Mouse (Mus musculus) naive thymus-derived CD4-positive, alpha-beta T cell, adult 2 months (primary cell): Measurements from ENCODE around the gene Bok.
"Not testable (repeated sequence)": the region's sequence is repeated elsewhere in the genome, so short reads cannot be mapped to it uniquely, and the experiment has no call there.

Source experiments
- DNase-seq: peaks from one replicate; pipeline ENCODE4 v3.0.0-alpha.2; 2011; ENCODE audit warnings: low read depth

The Bok gene

DNA sequence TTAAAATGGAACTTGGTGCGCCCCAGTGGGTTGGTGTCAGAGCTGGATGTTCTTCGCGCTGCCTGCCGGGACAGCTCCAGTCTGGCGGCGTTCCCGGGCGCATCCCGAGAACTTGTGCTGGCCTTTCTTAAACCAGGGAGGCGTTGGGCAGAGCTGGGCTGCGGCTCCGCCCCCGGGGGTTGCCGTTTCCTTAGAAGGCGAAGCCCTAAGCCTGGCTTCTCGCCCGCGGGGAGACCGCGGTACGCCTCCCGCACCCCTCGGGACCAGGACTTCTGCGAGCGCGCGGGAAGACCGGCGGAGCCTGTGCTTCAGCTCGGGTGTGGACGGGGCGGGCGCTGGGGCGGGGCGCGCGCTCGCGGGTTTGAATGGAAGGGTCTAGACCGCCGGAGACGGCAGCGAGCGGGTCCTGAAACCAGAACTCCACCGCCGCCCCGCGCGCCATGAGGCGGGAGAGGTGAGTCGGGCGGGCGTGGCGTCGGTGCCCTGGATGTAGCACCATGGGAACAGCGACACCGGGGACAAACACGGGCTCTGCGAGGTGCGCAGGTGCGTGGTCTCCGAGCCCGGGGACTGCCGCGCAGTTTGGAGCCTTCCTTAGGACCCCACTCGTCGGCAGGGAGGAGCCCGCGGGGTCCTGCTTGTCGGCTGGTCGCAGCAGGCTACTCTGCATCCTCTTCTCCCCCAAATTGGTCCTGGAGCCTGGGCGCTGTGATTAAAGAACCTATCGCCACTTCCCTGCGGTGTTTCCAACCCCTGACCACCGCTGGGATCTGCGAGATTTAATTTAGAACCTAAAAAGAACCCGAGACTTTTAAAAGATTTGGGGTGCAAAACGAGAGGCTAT, at the start of gene Bok:
TSS of gene Bok (plus strand) at position 260 of the 844 bp plus-strand sequence.
- DNase-seq: no peak

DNA sequence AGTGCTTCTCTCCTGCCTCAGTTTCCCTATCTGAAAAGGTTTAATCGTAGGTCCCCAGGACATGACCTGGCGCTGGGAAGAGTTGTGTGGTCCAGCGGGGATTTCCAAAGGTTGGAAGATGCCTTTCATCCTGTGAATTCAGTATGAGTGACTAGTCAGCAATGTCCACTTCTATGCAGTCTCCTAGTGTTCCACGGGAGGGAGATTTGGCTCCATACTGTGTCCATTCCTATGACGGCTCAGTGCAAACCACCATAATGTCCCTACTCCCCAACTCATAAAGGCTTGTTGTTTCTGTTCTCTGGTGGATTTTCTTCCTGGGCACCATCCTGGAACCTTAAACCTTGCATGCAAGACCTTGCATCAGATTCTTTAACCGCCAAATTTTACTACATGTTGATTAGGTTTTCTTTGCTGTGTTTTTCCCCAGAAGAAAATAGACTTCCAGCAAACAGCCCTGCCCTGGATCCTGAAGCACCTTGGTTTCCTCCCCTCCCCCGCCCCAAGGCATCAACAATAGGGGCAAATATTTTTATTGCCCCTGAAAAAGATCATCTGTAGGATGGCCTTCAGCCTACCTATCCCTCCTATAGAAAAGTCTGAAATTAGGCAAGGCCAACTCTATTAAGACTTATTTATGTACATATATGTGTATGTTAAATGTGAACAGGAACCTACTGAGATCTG, 49.1 kb upstream of the Bok start:
- no peak for DNase-seq

DNA sequence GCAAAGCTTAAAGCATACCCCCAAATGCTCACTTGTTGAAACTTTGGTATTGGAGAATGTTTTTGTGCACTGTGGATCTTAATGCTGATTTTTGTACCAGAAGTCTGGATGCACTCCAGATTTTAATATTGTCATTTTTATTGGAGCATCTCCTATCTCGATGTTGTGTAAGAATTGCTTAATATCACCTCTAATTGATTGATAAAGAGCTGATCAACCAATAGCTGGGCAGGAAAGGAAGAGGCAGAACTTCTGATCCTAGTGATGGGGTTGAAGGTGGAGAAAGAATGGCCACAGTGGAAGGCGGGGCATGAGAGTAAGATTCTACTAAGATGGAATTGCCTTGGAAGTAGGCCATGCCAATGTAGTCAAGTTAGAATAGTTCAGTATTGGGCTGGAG, 43.5 kb upstream of the Bok start:
- DNase-seq: no peak

DNA sequence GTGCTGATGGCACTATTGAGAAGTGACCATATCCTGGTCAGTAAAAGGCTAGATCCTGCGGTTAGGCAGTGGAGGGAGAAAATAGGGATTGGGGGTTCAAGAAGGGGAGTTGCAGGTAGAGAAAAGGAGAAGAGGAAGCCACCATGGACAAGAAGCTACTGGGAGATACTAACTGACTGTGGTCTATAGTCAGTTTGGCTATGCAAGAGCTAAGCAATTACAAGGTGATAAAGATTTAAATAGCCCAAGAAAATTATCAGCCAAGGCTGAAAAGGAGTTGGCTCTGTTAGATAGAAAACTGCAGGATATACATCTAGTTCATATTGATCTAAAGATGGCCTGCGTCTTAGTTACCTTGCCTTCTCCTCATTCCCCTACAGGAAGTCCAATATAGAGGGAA, 42.8 kb upstream of the Bok start:
- DNase-seq: no peak

DNA sequence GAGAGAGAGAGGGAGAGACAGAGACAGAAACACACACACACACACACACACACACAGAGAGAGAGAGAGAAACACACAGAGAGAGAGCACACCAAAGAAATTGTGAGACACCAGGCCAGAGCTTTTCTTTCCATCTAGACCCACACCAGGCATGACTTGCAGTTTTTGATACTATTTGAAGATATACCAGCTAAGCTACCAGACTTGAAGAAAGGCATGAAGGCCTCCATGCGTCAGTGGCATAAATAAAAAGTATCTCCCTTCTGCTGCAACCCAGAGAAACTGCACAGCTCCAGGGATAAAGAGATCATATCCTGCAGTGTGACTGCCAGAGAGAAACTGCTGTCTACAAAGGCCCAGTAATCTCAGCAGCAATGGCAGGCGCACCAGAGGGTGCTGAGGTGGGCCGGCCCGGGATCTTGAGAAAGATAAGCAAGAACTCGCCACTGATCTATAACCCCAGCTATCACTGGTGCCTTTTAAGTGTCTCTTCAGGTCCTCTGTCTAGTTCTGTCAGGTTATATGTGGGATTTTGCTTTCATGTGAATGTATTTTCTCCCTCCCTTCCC, 35.8 kb upstream of the Bok start:
- DNase-seq: no peak

DNA sequence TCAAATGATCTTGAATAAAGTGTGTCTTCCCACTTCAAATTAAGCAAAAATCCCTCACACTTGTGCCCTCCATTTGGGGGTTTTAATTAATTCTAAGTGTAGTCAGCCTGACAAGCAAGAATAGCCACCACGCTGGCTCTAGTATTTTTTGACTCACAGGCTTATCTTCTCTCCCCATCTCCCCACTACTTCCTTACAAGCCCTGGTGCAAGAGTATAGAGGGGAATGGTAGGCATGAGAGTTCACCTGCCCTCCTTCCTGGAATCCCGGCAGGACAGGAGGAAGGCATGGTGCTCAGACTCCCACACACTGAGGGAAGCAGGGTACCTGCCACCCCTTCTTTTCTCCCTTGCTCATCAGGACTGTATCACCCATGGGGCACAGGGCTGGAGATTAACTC, 31.2 kb upstream of the Bok start:
- no peak for DNase-seq

DNA sequence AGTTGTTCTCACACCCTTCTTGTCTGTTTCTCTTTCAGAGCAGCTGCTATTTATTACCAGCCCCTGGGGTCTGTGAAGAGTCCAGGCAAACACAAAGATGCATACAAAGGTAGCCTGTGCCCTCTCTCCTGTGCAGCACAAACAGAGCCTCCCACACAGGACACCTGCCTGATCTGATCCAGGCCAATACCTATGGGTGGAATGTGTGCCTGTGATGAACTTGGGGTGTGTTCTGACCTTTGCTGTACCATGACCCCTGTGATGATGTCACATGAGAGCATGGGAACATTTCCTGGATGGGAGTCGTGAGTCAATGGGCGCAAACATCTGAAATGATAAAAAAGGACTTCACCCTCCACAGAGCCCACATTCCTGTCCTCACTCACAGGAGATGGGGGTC, 30.7 kb upstream of the Bok start:
- no peak for DNase-seq

DNA sequence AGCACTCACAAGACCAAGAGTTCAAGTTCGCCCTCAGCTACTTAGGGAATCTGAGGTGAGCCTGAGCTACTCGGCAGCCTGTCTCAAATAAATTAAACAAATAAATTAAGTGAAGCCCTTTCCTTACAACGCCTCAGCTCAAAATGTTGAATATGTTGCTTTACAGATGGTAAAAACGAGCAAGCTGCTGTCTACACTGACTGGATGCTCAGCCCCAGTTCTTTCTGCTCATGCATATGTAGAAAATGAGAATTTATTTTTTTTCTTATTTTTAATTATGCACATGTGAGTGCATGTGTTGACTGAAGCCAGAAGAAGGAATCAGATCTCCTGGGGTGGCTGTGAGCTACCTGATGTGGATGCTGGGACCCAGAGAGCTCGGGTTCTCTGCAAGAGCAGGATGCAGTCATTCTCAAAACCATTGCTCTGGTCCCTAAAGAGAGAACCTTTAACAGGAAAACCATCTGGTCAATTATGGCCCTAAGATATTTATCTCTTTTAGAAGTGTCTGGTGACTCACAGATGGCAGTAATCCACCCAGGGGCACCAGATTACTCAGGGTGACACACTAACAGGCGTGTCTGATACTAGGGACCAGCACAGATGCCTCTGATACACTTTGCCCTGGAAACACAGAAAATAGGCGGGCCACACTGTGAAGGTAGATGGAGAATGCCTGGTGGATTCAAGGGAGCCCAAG, 29.0 kb upstream of the Bok start:
- DNase-seq: no peak

DNA sequence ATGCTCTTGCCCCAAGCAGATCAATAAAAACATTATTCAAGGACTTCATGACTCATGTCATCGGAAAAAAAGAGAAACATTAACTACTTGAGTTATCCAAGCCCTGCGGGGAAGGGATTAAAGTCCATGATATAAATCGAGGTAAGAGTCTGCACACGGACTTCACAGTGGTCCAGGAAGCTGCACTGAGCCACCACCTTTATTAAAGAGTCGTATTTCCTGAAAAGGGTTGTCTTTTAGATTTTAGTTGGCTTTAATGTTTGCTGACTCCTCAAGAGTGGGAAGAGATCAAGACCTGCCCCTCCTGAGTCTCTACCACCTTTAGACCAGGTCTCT, 28.5 kb upstream of the Bok start:
- no peak for DNase-seq

DNA sequence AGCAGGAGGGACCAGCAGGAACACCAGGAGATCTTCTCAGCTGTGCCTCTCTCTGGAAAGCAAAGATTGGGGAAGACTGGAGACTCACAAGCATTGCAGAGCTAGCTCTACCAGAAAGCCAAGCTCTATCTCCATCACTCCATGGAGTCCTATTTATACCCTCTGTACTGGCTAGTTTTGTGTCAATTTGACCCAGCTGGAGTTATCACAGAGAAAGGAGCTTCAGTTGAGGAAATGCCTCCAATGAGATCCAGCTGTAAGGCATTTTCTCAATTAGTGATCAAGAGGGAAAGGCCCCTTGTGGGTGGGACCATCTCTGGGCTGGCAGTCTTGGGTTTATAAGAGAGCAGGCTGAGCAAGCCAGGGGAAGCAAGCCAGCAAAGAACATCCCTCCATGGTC, 26.9 kb upstream of the Bok start, which contains the start of gene Stk25:
TSS of gene Stk25 (minus strand) at position 101 of the 400 bp plus-strand sequence.
- DNase-seq: not testable (repeated sequence)

DNA sequence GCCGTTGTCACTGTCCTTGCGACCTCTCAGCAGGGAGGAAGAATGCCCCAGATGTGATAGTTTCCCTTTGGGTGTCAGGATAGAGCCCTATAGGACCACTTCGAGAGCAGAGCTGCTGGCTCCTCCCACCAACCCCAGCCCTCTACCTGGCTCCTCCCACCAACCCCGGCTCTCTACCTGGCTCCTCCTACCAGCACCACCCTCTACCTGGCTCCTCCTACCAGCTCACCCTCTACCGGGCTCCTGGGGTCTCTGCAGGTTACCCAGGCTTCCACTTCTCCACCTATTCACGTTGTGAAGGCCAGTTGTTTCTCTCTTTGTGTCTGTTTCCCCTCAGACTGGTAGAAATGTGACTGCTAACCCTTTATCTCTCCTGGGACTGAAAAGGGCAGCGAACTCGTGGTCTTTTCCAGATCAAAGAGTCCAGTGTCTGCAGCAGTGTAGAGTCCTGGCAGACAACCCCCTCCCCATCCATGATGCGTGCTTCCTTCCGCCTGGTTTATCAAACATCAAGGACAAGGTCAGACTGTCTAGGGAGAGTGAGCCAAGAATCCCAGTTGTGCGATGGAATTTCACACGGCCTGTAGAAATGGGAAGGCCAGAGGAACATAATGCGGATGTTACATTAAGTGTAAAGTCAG, 17.6 kb upstream of the Bok start:
- peak; percentile 65 for DNase-seq

DNA sequence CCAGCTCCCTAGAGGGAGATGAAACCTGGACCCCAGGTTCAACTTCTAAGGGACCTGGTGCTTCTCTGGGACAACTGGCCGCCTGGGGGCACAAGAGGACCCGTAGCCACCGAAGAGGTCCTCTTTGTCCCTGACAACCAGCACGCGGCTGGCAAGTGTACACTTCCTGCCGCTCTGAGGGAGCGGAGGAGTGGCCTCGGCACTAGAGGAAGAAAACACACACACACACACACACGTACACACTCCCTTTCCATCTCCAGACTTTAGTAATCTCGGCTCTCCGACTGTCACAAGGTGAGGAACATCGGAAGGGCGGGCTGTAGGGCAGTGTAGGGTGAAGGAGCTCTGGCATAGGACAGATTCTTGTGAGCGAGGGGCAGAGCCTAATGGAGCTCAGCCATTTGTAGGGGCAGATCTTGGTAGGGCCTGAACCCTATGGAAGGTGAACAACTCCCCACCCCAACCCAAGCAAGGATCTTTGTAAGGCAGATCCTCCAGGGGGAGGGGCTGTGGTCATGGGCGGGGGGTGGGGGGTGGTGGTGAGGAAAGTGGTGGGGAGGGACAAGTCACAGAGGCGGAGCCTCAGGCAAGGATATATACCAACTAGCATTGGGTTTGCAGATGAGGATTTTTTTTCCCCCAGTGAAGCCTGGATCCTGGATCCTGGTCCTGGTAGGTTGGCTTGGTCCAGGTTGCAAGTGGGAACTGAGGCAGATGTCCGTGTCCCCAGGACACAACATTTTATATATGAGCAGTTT, 16.5 kb upstream of the Bok start:
- peak; percentile 77 for DNase-seq

DNA sequence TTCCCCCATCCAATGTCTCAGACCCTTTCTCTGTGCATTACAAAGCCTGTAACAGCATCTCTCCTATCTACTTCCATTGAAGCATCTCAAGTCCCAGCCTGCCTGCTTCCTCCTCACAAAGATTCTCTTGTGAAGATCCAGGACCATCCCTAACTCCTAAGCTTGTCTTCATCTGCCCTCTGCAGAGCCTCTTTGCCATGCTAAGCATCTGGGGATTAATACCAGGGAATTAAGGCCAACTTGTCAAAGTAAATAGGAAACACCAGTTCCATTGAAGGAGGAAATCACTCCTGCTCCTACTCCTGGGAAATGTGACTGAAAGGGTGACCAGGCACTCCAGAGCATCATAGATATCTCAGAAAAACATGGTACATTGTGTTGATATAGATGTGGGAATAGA, 15.5 kb upstream of the Bok start:
- DNase-seq: no peak

DNA sequence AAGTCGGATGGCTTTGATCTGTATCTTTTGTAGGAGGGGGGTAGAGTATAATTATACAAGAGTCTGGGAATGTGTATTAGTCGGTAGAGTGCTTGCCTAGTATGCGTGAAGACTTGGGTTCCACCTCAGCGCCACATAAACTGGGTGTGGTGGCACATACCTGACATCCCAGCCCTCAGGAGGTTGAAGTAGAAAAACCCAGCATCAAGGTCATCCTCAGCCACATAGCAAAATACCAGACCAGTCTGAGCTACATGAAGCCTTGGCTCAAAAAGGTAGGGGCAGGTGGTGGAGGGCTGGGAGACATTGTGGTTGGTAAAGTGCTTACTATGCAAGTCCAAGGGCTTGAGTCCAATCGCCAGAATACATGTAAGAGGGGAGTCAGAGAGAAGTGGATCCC, 12.8 kb upstream of the Bok start:
- no peak for DNase-seq

DNA sequence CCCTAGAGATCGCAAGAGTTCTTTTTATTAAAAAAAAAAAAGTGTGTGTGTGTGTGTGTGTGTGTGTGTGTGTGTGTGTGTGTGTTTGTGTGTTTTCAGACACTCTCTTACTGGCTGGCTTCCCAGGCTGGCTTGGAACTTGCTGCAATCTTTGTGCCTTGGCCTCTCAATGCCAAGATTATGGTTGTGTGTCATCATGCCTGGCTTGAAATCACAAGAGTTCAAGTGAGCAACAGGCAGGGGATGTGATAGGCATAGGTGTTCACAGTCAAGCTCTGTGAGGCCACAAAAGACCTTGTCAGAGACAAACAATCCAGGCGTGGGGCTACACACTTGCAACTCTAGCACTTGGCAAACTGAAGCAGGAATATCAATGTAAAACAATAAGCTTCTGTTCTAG, 7.1 kb upstream of the Bok start:
- DNase-seq: no peak

DNA sequence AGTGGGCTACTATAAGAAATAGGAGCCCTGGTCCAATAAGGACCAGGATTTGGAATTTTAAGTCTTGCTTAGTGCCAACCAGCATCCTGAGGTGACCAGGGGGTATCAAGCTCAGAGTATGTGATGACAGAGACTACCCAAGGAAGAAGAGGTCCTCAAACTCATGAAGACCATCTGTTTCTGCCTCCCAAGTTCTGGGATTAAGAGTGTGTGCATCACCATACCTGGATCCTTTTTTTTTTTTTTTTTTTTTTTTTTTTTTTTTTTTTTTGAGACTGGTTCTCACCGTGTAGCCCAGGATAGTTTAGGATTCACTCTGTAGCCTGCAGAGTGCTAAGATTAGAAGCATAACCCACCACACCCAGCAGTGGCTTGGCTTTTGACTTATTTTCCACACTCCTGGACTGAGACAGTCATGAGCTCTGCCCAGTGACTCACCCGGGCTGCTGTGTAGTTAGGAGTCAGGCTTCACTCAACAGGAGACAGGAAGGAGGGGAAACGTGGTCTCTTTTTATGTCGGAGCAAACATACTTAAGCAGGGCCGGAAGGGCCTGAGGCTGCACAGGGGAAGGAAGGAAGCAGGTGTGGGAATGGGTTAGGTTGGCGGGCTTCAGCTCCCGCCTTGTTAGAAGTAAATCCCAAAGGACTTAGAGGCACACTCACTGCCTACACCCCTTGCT, 5.4 kb upstream of the Bok start:
- no peak for DNase-seq

DNA sequence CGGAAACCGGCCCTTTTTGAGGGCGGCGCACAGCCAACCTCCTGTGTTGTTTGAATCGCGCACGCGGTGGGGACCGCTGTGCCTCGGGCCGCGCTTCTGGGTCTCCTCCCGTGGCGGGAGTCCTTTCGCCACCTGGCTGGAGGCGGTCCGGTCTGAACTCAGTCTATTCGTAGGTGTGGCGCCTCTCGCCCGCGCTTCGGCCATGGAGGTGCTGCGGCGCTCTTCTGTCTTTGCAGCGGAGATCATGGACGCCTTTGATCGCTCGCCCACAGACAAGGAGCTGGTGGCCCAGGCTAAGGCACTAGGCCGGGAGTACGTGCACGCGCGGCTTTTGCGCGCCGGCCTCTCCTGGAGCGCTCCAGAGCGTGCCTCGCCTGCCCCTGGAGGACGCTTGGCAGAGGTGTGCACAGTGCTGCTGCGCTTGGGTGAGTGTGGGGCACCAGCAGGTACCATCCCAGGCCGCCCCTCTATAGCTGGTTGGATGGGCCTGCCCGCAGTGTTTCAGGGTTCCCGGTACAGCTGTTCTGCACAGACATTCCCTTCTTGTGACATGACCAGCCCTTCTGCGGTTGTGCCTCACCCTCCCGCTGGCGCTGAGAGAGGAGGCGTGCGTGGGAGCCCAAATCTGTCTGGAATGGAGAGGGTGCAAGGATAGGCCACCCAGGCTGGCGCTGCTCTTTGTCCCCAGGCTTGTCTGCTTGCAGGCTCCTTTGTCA, 943 bp downstream of the Bok start:
- DNase-seq: no peak

DNA sequence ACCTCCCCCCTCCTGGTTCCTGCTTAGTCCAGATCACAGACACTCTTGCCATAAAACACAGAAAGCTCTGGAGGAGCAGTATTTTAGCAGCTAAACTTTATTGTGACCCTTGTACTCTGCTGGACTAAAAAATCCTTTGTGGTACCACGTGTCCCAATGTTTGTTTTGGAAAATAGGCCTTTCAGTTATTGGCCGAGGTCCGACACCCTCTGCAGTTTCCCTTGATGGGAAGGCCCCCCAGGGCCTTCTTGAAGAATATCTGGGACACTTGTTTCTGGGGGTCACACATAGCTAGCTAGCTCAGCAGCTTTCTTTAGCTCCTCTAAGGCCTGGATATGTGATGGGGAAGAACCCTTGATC, 1.5 kb downstream of the Bok start:
- DNase-seq: no peak

DNA sequence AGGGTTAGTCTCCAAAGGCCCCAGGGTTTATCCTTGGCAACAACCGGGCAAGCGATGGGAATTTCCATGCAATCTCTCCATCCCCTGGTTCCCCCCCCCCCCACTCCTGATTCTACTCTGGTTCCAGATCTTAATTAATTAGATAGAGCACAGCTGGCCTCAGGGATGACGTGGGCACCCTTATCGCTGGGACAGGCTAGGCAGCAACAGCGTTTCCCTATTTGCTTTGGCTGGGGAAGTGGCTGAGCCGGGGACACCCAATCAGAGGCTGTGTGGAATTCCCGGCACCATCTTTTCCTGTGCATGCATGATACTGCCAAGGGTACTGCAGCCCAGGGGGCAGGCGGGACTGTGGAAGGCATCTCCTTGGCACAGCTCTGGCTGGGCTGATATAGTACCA, 2.7 kb downstream of the Bok start:
- DNase-seq: no peak

DNA sequence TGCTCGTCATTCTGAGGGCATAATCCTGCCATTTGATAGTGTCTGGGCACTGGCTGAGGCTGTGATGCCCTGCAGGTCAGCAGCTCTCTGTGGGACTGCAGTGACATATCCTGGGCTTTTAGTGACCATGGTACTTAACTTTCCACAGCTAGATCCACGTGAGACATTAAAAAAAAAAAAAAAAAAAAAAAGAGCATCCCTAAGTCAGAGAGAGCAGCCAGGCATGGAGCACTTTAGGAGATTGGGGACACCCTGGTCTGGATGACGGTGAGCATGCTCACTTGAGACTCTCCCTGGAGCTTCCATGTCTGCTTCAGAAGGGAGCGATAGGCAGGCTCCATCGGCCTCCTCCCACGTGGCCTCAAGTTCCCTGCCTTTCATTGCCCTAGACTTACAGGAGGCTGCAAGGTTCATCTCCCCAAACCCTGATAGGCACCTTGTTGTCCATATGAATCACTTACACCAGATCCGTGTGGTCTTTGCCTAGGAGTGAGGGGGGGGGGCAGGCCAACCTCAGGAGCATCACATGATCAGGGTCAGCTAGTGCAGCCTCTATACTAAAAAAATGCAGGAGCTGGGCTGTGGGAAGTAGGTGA, 4.5 kb downstream of the Bok start:
- DNase-seq: no peak
